Comparison of ENCODE assay signal across 11 mouse cellular contexts in genomic region chr16:22577656-22578055, GRCm38 (mm10).
DNase-seq lines count a peak whose midpoint lies in the region; ATAC-seq and TF ChIP-seq lines count a peak whose summit lies in the region.
"Had no signal": no experiment of that assay in that cellular context is flagged by ENCODE, and none has a peak within 500 bp of the region (broad histone marks: within the 10 kb centered on the region; RNA-seq: fewer than 3 reads in every experiment).

No protein-coding gene starts in this region.

- H3K4me3 ChIP-seq in layer of hippocampus, adult 2 months: no peak overlapping the region
- no peak overlapping the region for H3K4me3 ChIP-seq in stomach, postnatal 0 days (ENCODE audit: low read depth, low read length)
- H3K4me3 ChIP-seq: lung, embryonic 15.5 days had no signal

- no peak overlapping the region for H3K4me2 ChIP-seq in stomach, postnatal 0 days (replicated peaks; ENCODE audit: low read depth)
- H3K4me2 ChIP-seq: lung, embryonic 15.5 days had no signal

- no peaks in the 10 kb centered on the region for H3K4me1 ChIP-seq in stomach, postnatal 0 days (replicated peaks; ENCODE audit: control insufficient read depth, insufficient read depth)

- ATAC-seq in frontal cortex, adult (ENCODE audit: low TSS enrichment): 0 out of 2 replicates have a peak, but pooled peaks have one; percentile 48
- ATAC-seq in stomach, postnatal 0 days (ENCODE audit: low FRiP score, low TSS enrichment): no peak
- ATAC-seq: inflammation-experienced regulatory T-cells, adult 6 months had no signal

- WGBS in stomach, postnatal 0 days: 45% methylated on average over 8 of the region's 8 CpGs

- H3K27ac ChIP-seq in layer of hippocampus, adult 2 months: peak overlapping the region; percentile 21
- no peak overlapping the region for H3K27ac ChIP-seq in stomach, postnatal 0 days (replicated peaks)
- H3K27ac ChIP-seq: lung, embryonic 15.5 days had no signal

- H3K27me3 ChIP-seq in stomach, postnatal 0 days (ENCODE audit: control insufficient read depth, insufficient read depth, low read length): no peaks in the 10 kb centered on the region
- H3K27me3 ChIP-seq: lung, embryonic 15.5 days had no signal

- H3K36me3 ChIP-seq in stomach, postnatal 0 days (ENCODE audit: control insufficient read depth, insufficient read depth, low read length): no peaks in the 10 kb centered on the region
- H3K36me3 ChIP-seq: G1E; lung, embryonic 15.5 days had no signal

- H3K9me3 ChIP-seq in stomach, postnatal 0 days (ENCODE audit: control insufficient read depth, low read length): no peaks in the 10 kb centered on the region
- H3K9me3 ChIP-seq: G1E; lung, embryonic 15.5 days had no signal

- no peak for TF ChIP-seq EP300 in stomach, postnatal 0 days (optimal IDR thresholded peaks at IDR 0.05)

- H3K9ac ChIP-seq in stomach, postnatal 0 days (ENCODE audit: low read length): no peak overlapping the region
- H3K9ac ChIP-seq: lung, embryonic 15.5 days had no signal

- peak; percentile 67 for TF ChIP-seq CTCF in layer of hippocampus, adult 2 months (conservative IDR thresholded peaks at IDR 0.05)
- peak; percentile 78 for TF ChIP-seq CTCF in stomach, postnatal 0 days (IDR thresholded peaks at IDR 0.05; ENCODE audit: low read depth)

- DNase-seq in frontal cortex, postnatal 25 days (ENCODE audit: low spot score in 2 of 2): no peak
- DNase-seq in layer of hippocampus, adult 2 months (ENCODE audit: low spot score in 2 of 2): no peak
- DNase-seq in layer of hippocampus, adult 9-10 months (ENCODE audit: low spot score): no peak
- peak; percentile 35 for DNase-seq in right cerebral cortex, postnatal 14 days
- DNase-seq in right cerebral cortex, adult 18-20 months: no peak
- DNase-seq in stomach, postnatal 0 days (ENCODE audit: low spot score): no peak
- DNase-seq in spleen, postnatal 4 days (ENCODE audit: low spot score in 2 of 2): no peak
